Mouse (Mus musculus) CH12.LX (cell line): Measurements from ENCODE around the gene Nt5c3. TPM values are rescaled to one million over a fixed set of nuclear protein-coding genes. Genes with fewer than 3 reads are reported as not detected.

Experiments used
- DNase-seq: peaks from one replicate; pipeline ENCODE4 v3.0.0-alpha.2; 2013; ENCODE audit errors: extremely low read depth
- H3K27ac ChIP-seq: 2 replicates; pipeline ENCODE4 v1.5.1; 2012; ENCODE audit warnings: low read depth, mild to moderate bottlenecking, control low read depth, moderate library complexity; ENCODE audit not compliant: insufficient read depth
- H3K27me3 ChIP-seq: replicated peaks from 2 replicates; pipeline ENCODE3; 2012; ENCODE audit warnings: inconsistent platforms
- H3K36me3 ChIP-seq, 2 experiments: replicated peaks in 1 of 2; 2 replicates each; pipeline versions ENCODE3 to v1.6.1; 2012; ENCODE audit warnings: inconsistent platforms in 1 of 2, low read length in 1 of 2, mild to moderate bottlenecking in 1 of 2, mixed read lengths in 1 of 2, moderate library complexity in 1 of 2; ENCODE audit not compliant: control insufficient read depth in 1 of 2, insufficient read depth in 1 of 2
- H3K4me1 ChIP-seq, 2 experiments: 2 replicates each; pipeline ENCODE4 v1.6.1; 2012; ENCODE audit warnings: inconsistent platforms in 1 of 2, moderate library complexity in 1 of 2; ENCODE audit not compliant: insufficient read depth in 2 of 2, control insufficient read depth in 1 of 2
- H3K4me2 ChIP-seq: 2 replicates; pipeline ENCODE4 v1.6.1; 2012; ENCODE audit warnings: low read depth, mild to moderate bottlenecking, control low read depth; ENCODE audit not compliant: poor library complexity, insufficient read depth, severe bottlenecking
- H3K4me3 ChIP-seq, 3 experiments: fragments of 150-350 bp in 1 of 3; sonication (generic) in 1 of 3; replicated peaks in 1 of 3; 2 replicates each; pipeline versions ENCODE3 to v1.5.1; 2011 to 2012; ENCODE audit warnings: low read depth in 2 of 3, low read length in 2 of 3, mild to moderate bottlenecking in 2 of 3, moderate library complexity in 2 of 3, control low read depth in 1 of 3, improper control_type of control experiment in 1 of 3, inconsistent platforms in 1 of 3, mixed read lengths in 1 of 3; ENCODE audit not compliant: poor library complexity in 1 of 3
- H3K79me2 ChIP-seq: replicated peaks from 2 replicates; pipeline ENCODE4 v1.6.1; 2012; ENCODE audit warnings: mild to moderate bottlenecking, moderate library complexity; ENCODE audit not compliant: control insufficient read depth, poor library complexity, insufficient read depth, severe bottlenecking; ENCODE audit errors: extremely low read depth
- H3K9ac ChIP-seq: 2 replicates; pipeline ENCODE4 v1.6.1; 2012; ENCODE audit warnings: low read depth, mild to moderate bottlenecking, control low read depth, moderate library complexity; ENCODE audit not compliant: insufficient read depth
- H3K9me3 ChIP-seq: replicated peaks from 2 replicates; pipeline ENCODE3; 2012; ENCODE audit warnings: low read length, inconsistent platforms, mixed read lengths
- BHLHE40 ChIP-seq: IDR thresholded peaks from 2 replicates; pipeline ENCODE4 v1.6.1; 2011; ENCODE audit warnings: mild to moderate bottlenecking, low read depth, low read length, improper control_type of control experiment
- ELF1 ChIP-seq: IDR thresholded peaks from 2 replicates; pipeline ENCODE4 v1.6.1; 2014; ENCODE audit warnings: low read depth, mild to moderate bottlenecking, inconsistent platforms, low read length, improper control_type of control experiment
- IRF4 ChIP-seq: IDR thresholded peaks from 2 replicates; pipeline ENCODE4 v1.6.1; 2014; ENCODE audit warnings: low read depth, mild to moderate bottlenecking, inconsistent platforms, low read length, improper control_type of control experiment
- JUND ChIP-seq: conservative IDR thresholded peaks from 2 replicates; pipeline ENCODE4 v1.6.1; 2011; ENCODE audit warnings: low read depth, low read length, improper control_type of control experiment
- MEF2A ChIP-seq: IDR thresholded peaks from 2 replicates; pipeline ENCODE4 v1.6.1; 2014; ENCODE audit warnings: low read depth, mild to moderate bottlenecking, inconsistent platforms, low read length, improper control_type of control experiment, borderline replicate concordance
- MXI1 ChIP-seq: IDR thresholded peaks from 2 replicates; pipeline ENCODE4 v1.6.1; 2011; ENCODE audit warnings: mild to moderate bottlenecking, low read depth, low read length, improper control_type of control experiment
- NRF1 ChIP-seq: IDR thresholded peaks from 2 replicates; pipeline ENCODE4 v1.6.1; 2014; ENCODE audit warnings: low read depth, mild to moderate bottlenecking, inconsistent platforms, low read length, improper control_type of control experiment, moderate library complexity
- PAX5 ChIP-seq: IDR thresholded peaks from 2 replicates; pipeline ENCODE4 v1.6.1; 2012; ENCODE audit warnings: low read length, inconsistent platforms, mixed read lengths
- POLR2A ChIP-seq: IDR thresholded peaks from 2 replicates; pipeline ENCODE4 v1.6.1; 2011; ENCODE audit warnings: low read depth, mild to moderate bottlenecking, improper control_type of control experiment, low read length
- POLR2AphosphoS2 ChIP-seq: IDR thresholded peaks from 2 replicates; pipeline ENCODE4 v1.6.1; 2011; ENCODE audit warnings: low read depth, low read length, improper control_type of control experiment
- SMC3 ChIP-seq: IDR thresholded peaks from 2 replicates; pipeline ENCODE4 v1.6.1; 2011; ENCODE audit warnings: low read depth, low read length, improper control_type of control experiment
- TCF12 ChIP-seq: IDR thresholded peaks from 2 replicates; pipeline ENCODE4 v1.6.1; 2014; ENCODE audit warnings: low read depth, mild to moderate bottlenecking, inconsistent platforms, low read length, improper control_type of control experiment
- UBTF ChIP-seq: IDR thresholded peaks from 2 replicates; pipeline ENCODE4 v1.6.1; 2012; ENCODE audit warnings: low read depth, mild to moderate bottlenecking, inconsistent platforms, low read length, improper control_type of control experiment, moderate library complexity
- USF1 ChIP-seq: IDR thresholded peaks from 2 replicates; pipeline ENCODE4 v1.6.1; 2014; ENCODE audit warnings: low read depth, mild to moderate bottlenecking, inconsistent platforms, low read length, improper control_type of control experiment
- dilution Hi-C: fragments of 300-500 bp; cut with MboI; formaldehyde crosslinking; loops from 2 replicates; pipeline ENCODE4 v1.14.3; 2020; ENCODE audit warnings: low sequenced_read_pairs; ENCODE audit not compliant: extremely low pct_unique_long_range_greater_than_20kb, extremely low pct_ligation_motif_present
- in situ Hi-C: fragments of 300-500 bp; cut with MboI; formaldehyde crosslinking; loops from 3 replicates; pipeline ENCODE4 v1.14.3; 2019; ENCODE audit warnings: low sequenced_read_pairs, low pct_ligation_motif_present, low pct_unique_long_range_greater_than_20kb, mixed read lengths
- polyA plus RNA-seq: library from polyadenylated mRNA; unstranded; fragments of >175 nt; gene quantifications from 2 replicates; pipeline ENCODE4 v1.2.1, GENCODE M21; 2012; ENCODE audit warnings: low read depth; ENCODE audit not compliant: insufficient read length
- total RNA-seq, 2 experiments: library from RNA; depleted of rRNA; stranded (reverse); fragments of 300-350 nt in 1 of 2; fragments of >200 nt in 1 of 2; gene quantifications; 2 replicates each; pipeline ENCODE4 v1.2.3; 2012 to 2014

Gene Nt5c3
- total and polyA plus RNA-seq, 3 experiments, result 23.7 to 82.4 (median 36.5) TPM

DNA sequence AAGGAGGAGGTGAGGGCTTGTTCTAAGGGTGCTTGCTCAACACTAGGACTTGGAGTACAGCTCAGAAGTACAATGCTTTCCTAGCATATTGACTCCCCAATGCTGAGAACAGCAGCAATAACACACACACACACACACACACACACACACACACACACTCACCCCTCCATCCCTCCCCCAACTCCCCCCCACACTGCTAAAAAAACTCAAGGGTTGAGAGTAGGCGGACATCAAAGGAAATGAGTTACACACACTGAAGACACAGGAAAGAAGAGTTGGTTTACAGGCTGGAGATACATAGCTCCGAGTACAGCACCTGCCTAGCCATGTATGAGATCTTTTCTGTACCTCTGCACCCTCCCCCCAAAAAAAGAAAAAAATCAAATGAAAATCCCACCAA, 7.5 kb downstream of the Nt5c3 start:
- H3K79me2 ChIP-seq, result peaks cover 16% of the 10 kb centered on the region
- in situ Hi-C loops, result no loop called here
- H3K4me3 ChIP-seq, result no peak overlapping the region
- no peak overlapping the region for H3K9ac ChIP-seq
- dilution Hi-C loops, result no loop called here
- DNase-seq, result no peak
- H3K4me2 ChIP-seq, result no peak overlapping the region
- no peaks in the 10 kb centered on the region for H3K27me3 ChIP-seq
- H3K27ac ChIP-seq, result no peak overlapping the region
- no peak for TF ChIP-seq ELF1
- H3K9me3 ChIP-seq, result peaks cover 6% of the 10 kb centered on the region
- H3K4me1 ChIP-seq, result 0 out of 4 replicates have a peak, but pooled peaks cover 0 to 4% of the 10 kb centered on the region in 2 experiments
- H3K36me3 ChIP-seq, result peaks cover 0 to 13% of the 10 kb centered on the region in 2 experiments

DNA sequence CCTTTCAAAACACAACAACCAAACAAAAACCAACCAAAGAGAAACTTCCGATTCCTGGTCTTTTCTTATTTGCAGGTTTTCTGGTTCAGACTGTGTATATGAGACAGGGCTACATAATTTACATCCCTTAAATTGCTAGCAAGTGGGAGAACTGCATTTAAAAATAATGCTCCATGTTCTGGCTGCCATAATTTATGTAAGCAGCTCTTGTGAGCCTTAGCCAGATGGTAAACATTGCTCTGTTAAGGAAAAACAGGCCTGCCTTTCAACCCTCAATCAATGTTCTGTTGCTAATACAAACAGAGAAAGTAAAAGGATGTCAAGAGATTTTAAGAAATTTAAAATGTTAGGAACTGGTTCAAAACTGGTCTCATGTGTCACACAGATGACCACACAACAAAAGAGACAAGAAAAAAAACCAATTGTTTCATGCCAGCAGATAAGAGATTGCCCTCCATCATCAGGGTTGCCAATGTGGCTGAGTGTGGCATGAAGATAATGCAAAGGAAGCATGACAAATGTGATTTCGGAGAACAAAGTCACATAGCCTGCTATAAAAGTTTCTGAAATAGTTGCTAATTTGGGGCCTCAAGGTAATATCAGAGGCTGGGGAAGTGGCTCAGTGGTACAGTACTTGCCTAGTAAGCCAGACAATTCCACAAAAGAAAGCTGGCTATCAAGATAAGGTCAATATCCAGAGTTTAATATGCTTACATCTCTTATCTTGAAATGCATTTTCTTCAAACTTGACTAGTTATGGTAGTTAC, 10.5 kb downstream of the Nt5c3 start:
- H3K4me3 ChIP-seq, result no peak overlapping the region
- no peak overlapping the region for H3K9ac ChIP-seq
- peaks cover 6% of the 10 kb centered on the region for H3K9me3 ChIP-seq
- in situ Hi-C loops (no loop called here), dilution Hi-C loops (no loop called here)
- H3K27me3 ChIP-seq, result no peaks in the 10 kb centered on the region
- no peak overlapping the region for H3K4me2 ChIP-seq
- peaks cover 3% of the 10 kb centered on the region; the same call in 1 of the 2 replicates for H3K79me2 ChIP-seq
- DNase-seq, result no peak
- no peak overlapping the region for H3K27ac ChIP-seq
- peaks cover 0 to 11% of the 10 kb centered on the region in 2 experiments for H3K36me3 ChIP-seq
- no peaks in the 10 kb centered on the region for H3K4me1 ChIP-seq
- TF ChIP-seq UBTF, result no peak
- no peak for TF ChIP-seq PAX5
- no peak for TF ChIP-seq BHLHE40
- no peak for TF ChIP-seq SMC3
- TF ChIP-seq MEF2A, result no peak
- no peak for TF ChIP-seq JUND
- no peak for TF ChIP-seq POLR2AphosphoS2
- TF ChIP-seq IRF4, result no peak
- TF ChIP-seq NRF1, result no peak
- TF ChIP-seq POLR2A, result no peak
- no peak for TF ChIP-seq USF1
- TF ChIP-seq MXI1, result no peak
- no peak for TF ChIP-seq TCF12
- TF ChIP-seq, all 38 proteins: peak for 0
